ENCODE assay signal across 10 mouse cellular contexts in the genomic region with DNA sequence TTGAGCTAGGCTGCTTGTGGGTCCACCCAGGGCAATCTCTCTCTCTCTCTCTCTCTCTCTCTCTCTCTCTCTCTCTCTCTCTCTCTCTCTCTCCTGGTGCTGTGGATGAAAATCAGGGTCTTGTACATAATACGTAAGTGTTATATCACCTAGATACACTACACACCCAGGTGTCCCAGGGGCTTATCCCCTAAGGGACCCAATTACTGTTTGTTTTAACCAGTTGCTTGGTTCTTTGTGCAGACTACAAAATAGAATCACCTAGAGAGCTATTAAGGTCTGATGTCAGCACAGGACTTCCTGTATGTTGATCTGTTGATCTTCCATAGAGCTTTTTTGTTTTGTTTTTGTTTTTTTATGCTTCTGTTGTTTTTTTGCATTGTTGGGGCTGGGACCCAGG.
"Had no signal": no experiment of that assay in that cellular context is flagged by ENCODE, and none has a peak within 500 bp of the region (broad histone marks: within the 10 kb centered on the region; RNA-seq: fewer than 3 reads in every experiment).

No protein-coding gene starts in this region.

- H3K9me3 ChIP-seq: neural tube, embryonic 13.5 days; neural tube, embryonic 15.5 days; stomach, embryonic 15.5 days had no signal

- H3K27ac ChIP-seq: neural tube, embryonic 13.5 days; neural tube, embryonic 15.5 days; stomach, embryonic 15.5 days; stomach, postnatal 0 days had no signal

- DNase-seq: retina, postnatal 1 day; right cerebral cortex, adult 18-20 months; right cerebral cortex, postnatal 14 days; right cerebral cortex, postnatal 25 days; right cerebral cortex, postnatal 4 days; thymus, adult 18-20 months had no signal

- H3K36me3 ChIP-seq: neural tube, embryonic 13.5 days; neural tube, embryonic 15.5 days; stomach, embryonic 15.5 days had no signal

- H3K4me3 ChIP-seq: neural tube, embryonic 13.5 days; neural tube, embryonic 15.5 days; stomach, embryonic 15.5 days had no signal

- H3K4me2 ChIP-seq: neural tube, embryonic 13.5 days; neural tube, embryonic 15.5 days; stomach, embryonic 15.5 days had no signal

- H3K27me3 ChIP-seq: neural tube, embryonic 15.5 days; stomach, embryonic 15.5 days had no signal

- H3K4me1 ChIP-seq: neural tube, embryonic 13.5 days; stomach, embryonic 15.5 days had no signal

- H3K9ac ChIP-seq: neural tube, embryonic 13.5 days; neural tube, embryonic 15.5 days; stomach, embryonic 15.5 days had no signal
